Mouse (Mus musculus): ENCODE results near the gene Prl2c5. TPM values are rescaled to one million over a fixed set of nuclear protein-coding genes. Genes with fewer than 3 reads are reported as not detected.
"Not testable (repeated sequence)": the region's sequence is repeated elsewhere in the genome, so short reads cannot be mapped to it uniquely, and the experiment has no call there.

Prl2c5 gene
- not detected in 2 replicates for polyA plus RNA-seq (2015; fragmentation: Nextera tagmentation; extraction: Ambion mirVana)

DNA sequence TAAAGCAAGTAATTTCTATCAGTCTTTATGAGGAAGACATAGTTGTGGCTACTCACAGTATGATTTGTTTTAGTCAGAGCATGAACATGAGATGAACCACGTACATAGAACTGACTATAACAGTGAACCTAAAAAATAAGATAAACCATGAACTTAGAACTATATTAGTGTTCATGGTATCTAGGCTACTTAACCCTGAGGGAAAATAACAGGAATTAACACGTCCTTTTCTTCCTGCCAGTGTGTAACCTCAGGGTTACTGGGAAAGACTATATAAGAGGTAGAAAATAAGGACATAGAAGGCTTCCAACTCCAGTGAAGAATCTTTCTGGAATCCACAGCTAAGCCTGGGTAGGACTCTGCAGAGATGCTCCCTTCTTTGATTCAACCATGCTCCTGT lies at the start of gene Prl2c5:
TSS of gene Prl2c5 (plus strand) at position 301 of the 400 bp plus-strand sequence.
- H3K9me3 ChIP-seq (replicated peaks); H3K4me2 ChIP-seq; H3K9ac ChIP-seq; H3K4me3 ChIP-seq (replicated peaks); H3K27ac ChIP-seq (replicated peaks); H3K4me1 ChIP-seq (replicated peaks); H3K27me3 ChIP-seq; ATAC-seq (ENCODE audit: insufficient read depth); H3K36me3 ChIP-seq (replicated peaks): not testable (repeated sequence)
- 38% methylated on average over 2 of the region's 2 CpGs for WGBS (ENCODE audit: insufficient replicate concordance)

DNA sequence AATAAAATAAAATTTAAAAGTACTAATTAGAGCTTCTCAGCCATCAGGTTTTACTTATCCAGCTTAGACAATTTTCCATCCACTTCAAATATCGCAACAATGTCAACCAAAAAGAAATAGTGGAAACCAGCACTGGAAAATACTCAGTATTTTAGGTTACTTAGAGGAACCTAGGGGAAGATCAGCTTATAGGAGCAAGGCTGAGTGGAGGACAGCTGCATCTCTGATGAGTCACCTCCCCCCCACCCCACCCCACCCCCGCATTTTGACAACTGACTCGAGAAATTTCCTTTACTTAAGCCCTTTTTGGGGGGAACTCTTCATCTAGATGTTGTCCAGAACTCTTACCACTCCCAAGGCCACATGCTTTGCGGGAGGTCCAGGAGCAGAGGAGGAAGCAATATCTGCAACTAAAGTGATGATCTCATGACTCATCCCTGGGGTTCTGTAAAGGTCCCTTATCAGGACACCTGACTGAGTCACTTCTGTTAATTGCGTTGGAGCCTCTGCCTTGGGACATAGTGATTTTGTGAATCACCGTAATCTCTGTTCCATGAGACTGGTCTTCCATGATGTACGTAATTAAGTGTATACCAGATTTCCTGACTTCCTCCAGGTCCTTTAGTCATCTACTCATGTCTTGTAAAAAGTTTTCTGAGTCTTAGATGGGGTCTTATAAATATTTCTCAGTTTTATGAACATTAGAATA lies 19.6 kb upstream of the Prl2c5 start:
- not testable (repeated sequence) for H3K27me3 ChIP-seq; H3K4me3 ChIP-seq (replicated peaks); H3K9ac ChIP-seq; H3K4me2 ChIP-seq; H3K4me1 ChIP-seq (replicated peaks); H3K9me3 ChIP-seq (replicated peaks); ATAC-seq (ENCODE audit: insufficient read depth); H3K36me3 ChIP-seq (replicated peaks); H3K27ac ChIP-seq (replicated peaks)
- WGBS (ENCODE audit: insufficient replicate concordance) = 51% methylated on average over 4 of the region's 7 CpGs

DNA sequence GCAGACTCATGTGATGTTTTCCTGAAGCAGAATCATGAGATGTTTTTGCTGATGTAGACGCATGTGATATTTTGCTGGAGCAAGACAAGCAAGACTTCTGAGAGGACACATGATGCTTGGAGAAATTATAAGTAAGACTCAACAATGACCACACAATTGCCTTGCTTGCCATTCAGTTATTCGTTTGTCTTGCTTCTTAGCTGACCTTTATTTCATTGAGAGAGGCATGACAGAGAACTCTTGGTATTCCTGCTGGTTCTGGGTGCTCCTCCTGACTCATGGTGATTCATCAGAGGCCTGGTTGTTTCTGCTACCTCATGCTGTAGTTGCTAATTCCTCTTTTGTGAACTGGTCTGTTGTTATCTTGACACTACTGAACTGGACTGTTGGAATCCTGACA lies 13.9 kb upstream of the Prl2c5 start:
- H3K27ac ChIP-seq (replicated peaks); ATAC-seq (ENCODE audit: insufficient read depth); H3K4me3 ChIP-seq (replicated peaks); H3K4me1 ChIP-seq (replicated peaks); H3K27me3 ChIP-seq; H3K9ac ChIP-seq; H3K36me3 ChIP-seq (replicated peaks); H3K9me3 ChIP-seq (replicated peaks); H3K4me2 ChIP-seq: not testable (repeated sequence)
- WGBS (ENCODE audit: insufficient replicate concordance) = 55% methylated on average over 2 of the region's 2 CpGs

DNA sequence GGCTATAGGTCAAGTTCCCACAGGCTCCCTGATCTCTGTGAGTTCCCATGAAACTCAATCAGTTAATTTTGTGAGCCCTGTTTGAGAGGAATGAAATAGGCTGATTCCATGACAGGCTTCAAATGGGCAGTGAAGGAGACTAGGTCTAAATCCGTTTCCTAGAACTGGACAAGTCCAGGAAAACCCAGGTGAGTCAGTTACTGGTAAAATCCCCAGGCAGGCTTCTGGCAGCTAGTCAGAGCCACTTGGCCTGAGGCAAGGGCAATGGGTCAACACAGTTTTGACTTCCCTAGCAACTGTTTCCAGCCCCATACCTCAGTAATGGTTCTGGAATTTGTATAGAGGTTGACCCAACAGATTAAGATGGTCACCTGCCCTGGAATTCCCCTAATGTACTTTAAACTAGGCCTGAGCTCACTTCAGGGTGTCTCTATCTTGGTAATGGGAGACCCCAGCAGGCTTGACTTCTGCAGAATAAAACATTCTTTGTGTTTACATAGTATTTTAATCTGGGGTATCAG lies 8.8 kb upstream of the Prl2c5 start:
- WGBS (ENCODE audit: insufficient replicate concordance) = 34% methylated on average over 1 of the region's 1 CpGs
- H3K4me1 ChIP-seq (replicated peaks); H3K27me3 ChIP-seq; ATAC-seq (ENCODE audit: insufficient read depth); H3K9me3 ChIP-seq (replicated peaks); H3K4me2 ChIP-seq; H3K4me3 ChIP-seq (replicated peaks); H3K27ac ChIP-seq (replicated peaks); H3K9ac ChIP-seq; H3K36me3 ChIP-seq (replicated peaks): not testable (repeated sequence)

DNA sequence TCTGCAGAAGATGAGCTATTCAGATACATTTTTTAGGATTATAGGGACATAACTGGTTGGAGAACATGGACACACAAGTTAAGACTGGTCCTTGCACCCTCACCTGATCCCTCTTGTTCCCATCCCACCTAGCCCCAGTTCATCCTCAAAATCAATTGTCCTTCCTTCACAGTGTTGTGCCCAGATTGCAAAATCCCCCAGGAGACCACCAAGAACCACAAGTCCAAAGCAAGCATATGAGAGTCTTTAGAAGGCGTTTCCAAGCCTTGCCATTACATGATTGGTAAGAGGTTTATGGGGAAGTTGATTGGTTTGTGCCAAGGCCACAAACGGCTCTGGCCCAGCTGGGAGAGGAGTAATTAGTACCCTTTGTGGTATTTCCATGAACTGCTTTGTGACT lies 6.8 kb upstream of the Prl2c5 start:
- H3K27ac ChIP-seq (replicated peaks); H3K9ac ChIP-seq; H3K4me2 ChIP-seq; H3K4me3 ChIP-seq (replicated peaks); H3K9me3 ChIP-seq (replicated peaks); H3K4me1 ChIP-seq (replicated peaks); H3K27me3 ChIP-seq; H3K36me3 ChIP-seq (replicated peaks); ATAC-seq (ENCODE audit: insufficient read depth): not testable (repeated sequence)
- 27% methylated on average over 2 of the region's 2 CpGs for WGBS (ENCODE audit: insufficient replicate concordance)

DNA sequence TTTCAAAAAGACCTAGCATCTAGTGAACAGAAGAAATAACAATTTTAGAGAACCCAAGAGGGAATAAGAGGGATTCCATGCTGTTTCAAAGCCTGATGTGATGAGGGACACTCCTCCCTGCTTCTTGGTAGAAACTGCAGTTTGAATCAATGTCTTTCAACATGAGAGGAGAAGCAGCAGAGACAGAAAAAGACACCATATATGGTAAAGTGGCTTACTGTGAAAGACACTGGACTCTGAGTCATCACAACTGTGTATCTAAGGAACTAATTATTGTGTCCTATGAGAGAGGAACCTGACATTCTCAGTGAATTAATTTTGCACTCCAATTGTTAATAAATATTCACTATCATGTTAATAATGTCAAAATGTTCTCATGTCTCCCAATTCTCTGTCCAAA lies 28.7 kb downstream of the Prl2c5 start:
- not testable (repeated sequence) for H3K4me1 ChIP-seq (replicated peaks); H3K27me3 ChIP-seq; H3K36me3 ChIP-seq (replicated peaks); H3K4me2 ChIP-seq; H3K4me3 ChIP-seq (replicated peaks); H3K27ac ChIP-seq (replicated peaks); H3K9ac ChIP-seq; ATAC-seq (ENCODE audit: insufficient read depth); H3K9me3 ChIP-seq (replicated peaks)

DNA sequence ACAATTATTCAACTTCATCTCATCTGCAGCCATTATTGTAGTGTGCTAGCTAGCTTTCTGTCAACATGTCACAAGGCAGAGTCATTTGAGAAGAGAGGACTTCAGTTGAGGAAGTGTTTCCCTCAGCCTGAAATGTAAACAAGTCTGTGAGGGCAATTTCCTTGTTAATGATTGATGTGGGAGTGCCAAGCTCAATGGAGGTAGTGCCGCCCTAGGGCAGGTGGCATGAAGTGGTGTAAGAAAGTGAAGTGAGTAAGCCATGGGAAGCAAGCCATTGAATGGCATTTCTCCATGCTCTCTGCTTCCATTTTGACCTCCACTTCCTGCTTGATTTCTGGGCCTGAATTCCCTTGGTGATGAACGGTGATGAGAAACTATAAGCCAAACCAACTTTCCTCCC lies 33.8 kb downstream of the Prl2c5 start:
- not testable (repeated sequence) for H3K9ac ChIP-seq; H3K9me3 ChIP-seq (replicated peaks)
- 54% methylated on average over 2 of the region's 2 CpGs for WGBS (ENCODE audit: insufficient replicate concordance)

DNA sequence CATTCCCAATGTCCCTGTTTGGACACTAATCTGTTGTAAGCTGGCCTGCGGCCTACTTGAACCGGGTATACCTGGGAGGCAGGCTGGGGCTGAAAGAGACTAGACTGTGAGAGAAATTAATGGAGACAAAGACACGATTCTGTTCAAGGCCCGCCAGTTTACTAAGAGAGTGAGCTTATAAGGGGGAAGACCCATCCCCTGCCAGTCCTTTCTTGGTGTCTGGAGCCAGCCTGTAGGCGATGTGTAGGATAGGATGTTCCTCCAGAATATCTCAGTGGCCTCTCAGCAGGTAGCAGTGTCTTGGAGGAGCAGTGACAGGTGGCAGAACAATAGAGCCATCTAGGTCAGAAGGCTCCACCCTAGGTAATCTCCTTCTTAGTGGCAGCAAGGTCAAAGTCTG lies 37.7 kb downstream of the Prl2c5 start:
- not testable (repeated sequence) for H3K4me1 ChIP-seq (replicated peaks); H3K9me3 ChIP-seq (replicated peaks); ATAC-seq (ENCODE audit: insufficient read depth); H3K27me3 ChIP-seq; H3K9ac ChIP-seq; H3K4me2 ChIP-seq; H3K27ac ChIP-seq (replicated peaks); H3K36me3 ChIP-seq (replicated peaks); H3K4me3 ChIP-seq (replicated peaks)
- 57% methylated on average over 5 of the region's 5 CpGs for WGBS (ENCODE audit: insufficient replicate concordance)

More for the DNA sequence above, 33.8 kb downstream of the Prl2c5 start:
- not testable (repeated sequence) for H3K4me3 ChIP-seq (replicated peaks); H3K27ac ChIP-seq (replicated peaks); ATAC-seq (ENCODE audit: insufficient read depth); H3K27me3 ChIP-seq; H3K4me1 ChIP-seq (replicated peaks); H3K4me2 ChIP-seq; H3K36me3 ChIP-seq (replicated peaks)

DNA sequence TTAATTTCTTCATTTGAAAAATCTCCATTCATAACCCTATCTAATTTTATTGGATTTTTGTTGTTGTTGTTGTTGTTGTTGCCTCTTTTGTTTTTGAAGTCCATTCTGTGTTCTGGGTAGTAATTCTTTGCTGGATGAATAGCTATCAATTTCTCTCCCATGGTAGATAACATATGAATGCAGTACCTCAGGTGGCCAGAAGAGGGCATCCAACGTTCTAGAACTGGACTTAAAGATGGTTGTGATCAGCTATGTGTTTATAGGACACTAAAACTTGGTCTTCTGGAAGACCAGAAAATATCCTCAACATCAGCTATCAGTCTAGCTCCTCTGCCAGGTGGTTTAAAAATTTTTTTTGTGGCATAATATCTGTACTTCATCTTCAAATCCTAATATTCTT lies 54.9 kb downstream of the Prl2c5 start:
- WGBS (ENCODE audit: insufficient replicate concordance) = 0% methylated on average over 1 of the region's 1 CpGs
- H3K4me1 ChIP-seq (replicated peaks); H3K9ac ChIP-seq; H3K27ac ChIP-seq (replicated peaks); ATAC-seq (ENCODE audit: insufficient read depth); H3K9me3 ChIP-seq (replicated peaks); H3K27me3 ChIP-seq; H3K36me3 ChIP-seq (replicated peaks); H3K4me3 ChIP-seq (replicated peaks); H3K4me2 ChIP-seq: not testable (repeated sequence)

Other genes starting within 250 kb of the Prl2c5 start
- not detected in 2 replicates for gene Prl2c2, start 177.3 kb upstream of the Prl2c5 start, polyA plus RNA-seq (2015; fragmentation: Nextera tagmentation; extraction: Ambion mirVana)
- gene Gpr137b, start 211.3 kb downstream of the Prl2c5 start, polyA plus RNA-seq (2015; fragmentation: Nextera tagmentation; extraction: Ambion mirVana) = 2.9 TPM in 2 replicates

Data from liver, embryonic 15.5 days (tissue).